Mouse (Mus musculus) midbrain, embryonic 15.5 days (tissue): ENCODE measurements around the gene Arfgap3. TPM values are rescaled to one million over a fixed set of nuclear protein-coding genes. Genes with fewer than 3 reads are reported as not detected.
"Not testable (repeated sequence)": the region's sequence is repeated elsewhere in the genome, so short reads cannot be mapped to it uniquely, and the experiment has no call there.

Source experiments
- ATAC-seq: fragments of 200-750 bp; cut with Nextera tagmentation; replicated peaks from 2 replicates; pipeline ENCODE4 v1.8.0; 2017; ENCODE audit warnings: moderate TSS enrichment
- H3K27ac ChIP-seq: fragments of 300-500 bp; sonication (generic); 2 replicates; pipeline ENCODE4 v1.5.1; 2015; ENCODE audit warnings: mild to moderate bottlenecking, inconsistent platforms
- H3K27me3 ChIP-seq: fragments of 300-500 bp; sonication (generic); replicated peaks from 2 replicates; pipeline ENCODE4 v1.6.1; 2015; ENCODE audit warnings: inconsistent platforms
- H3K36me3 ChIP-seq: fragments of 300-500 bp; sonication (generic); replicated peaks from 2 replicates; pipeline ENCODE4 v1.6.1; 2015; ENCODE audit warnings: inconsistent platforms
- H3K4me1 ChIP-seq: fragments of 300-500 bp; sonication (generic); 2 replicates; pipeline ENCODE4 v1.6.1; 2015; ENCODE audit warnings: inconsistent platforms
- H3K4me2 ChIP-seq: fragments of 300-500 bp; sonication (generic); 2 replicates; pipeline ENCODE4 v1.6.1; 2015; ENCODE audit warnings: inconsistent platforms, mild to moderate bottlenecking, moderate library complexity
- H3K4me3 ChIP-seq: fragments of 300-500 bp; sonication (generic); 2 replicates; pipeline ENCODE4 v1.5.1; 2015; ENCODE audit warnings: mild to moderate bottlenecking, inconsistent platforms
- H3K9ac ChIP-seq: fragments of 300-500 bp; sonication (generic); 2 replicates; pipeline ENCODE4 v1.6.1; 2015; ENCODE audit warnings: mild to moderate bottlenecking, inconsistent platforms
- H3K9me3 ChIP-seq: fragments of 300-500 bp; sonication (generic); 2 replicates; pipeline ENCODE4 v1.6.1; 2016; ENCODE audit warnings: inconsistent platforms
- WGBS: fragments of 180-500 bp; shearing (Covaris S2); methylation state at CpG from one replicate; pipeline ENCODE4 v1.1.7; 2015; ENCODE audit warnings: mixed read lengths; 5-methylcytosine and 5-hydroxymethylcytosine counted together
- polyA plus RNA-seq: library from polyadenylated mRNA; unstranded; fragments of >200 nt; fragmentation: Nextera tagmentation; extraction: Ambion mirVana; gene quantifications from 2 replicates; pipeline ENCODE4 v1.2.1, GENCODE M21; 2015

Gene Arfgap3
- polyA plus RNA-seq, 1 experiment from 2014 or later = 45.1 TPM

- no peaks in the 10 kb centered on the region for H3K27me3 ChIP-seq
- no peak overlapping the region for H3K4me2 ChIP-seq
- no peak overlapping the region for H3K9ac ChIP-seq
- H3K9me3 ChIP-seq = no peaks in the 10 kb centered on the region
- 83% methylated on average over 8 of the region's 8 CpGs for WGBS
- no peak overlapping the region for H3K4me3 ChIP-seq
- no peak overlapping the region for H3K27ac ChIP-seq
- no peak for ATAC-seq
- no peaks in the 10 kb centered on the region for H3K36me3 ChIP-seq
- no peaks in the 10 kb centered on the region for H3K4me1 ChIP-seq
Observed at GRCm38 (mm10) chr15:83284828-83285227, 65.2 kb downstream of the Arfgap3 start.

GRCm38 (mm10) chr15:83282397-83282796, 67.7 kb downstream of the Arfgap3 start:
- H3K4me1 ChIP-seq = no peaks in the 10 kb centered on the region
- no peak overlapping the region for H3K4me2 ChIP-seq
- no peaks in the 10 kb centered on the region for H3K36me3 ChIP-seq
- 75% methylated on average over 5 of the region's 5 CpGs for WGBS
- no peak overlapping the region for H3K9ac ChIP-seq
- no peak for ATAC-seq
- H3K4me3 ChIP-seq = no peak overlapping the region
- no peaks in the 10 kb centered on the region for H3K27me3 ChIP-seq
- H3K27ac ChIP-seq = no peak overlapping the region
- H3K9me3 ChIP-seq = no peaks in the 10 kb centered on the region

GRCm38 (mm10) chr15:83281303-83281702, 68.7 kb downstream of the Arfgap3 start:
- Histone ChIP-seq H3K9ac (no peak overlapping the region), H3K36me3 (no peaks in the 10 kb centered on the region), H3K4me1 (no peaks in the 10 kb centered on the region), H3K4me2 (no peak overlapping the region), H3K9me3 (no peaks in the 10 kb centered on the region), H3K27ac (no peak overlapping the region), H3K4me3 (no peak overlapping the region), H3K27me3 (no peaks in the 10 kb centered on the region)
- WGBS = 78% methylated on average over 11 of the region's 11 CpGs
- ATAC-seq = no peak

GRCm38 (mm10) chr15:83278579-83278978, 71.5 kb downstream of the Arfgap3 start:
- Histone ChIP-seq H3K9ac (no peak overlapping the region), H3K27ac (no peak overlapping the region), H3K4me1 (no peaks in the 10 kb centered on the region), H3K4me2 (no peak overlapping the region), H3K4me3 (no peak overlapping the region), H3K27me3 (no peaks in the 10 kb centered on the region), H3K9me3 (no peaks in the 10 kb centered on the region), H3K36me3 (no peaks in the 10 kb centered on the region)
- WGBS = 84% methylated on average over 5 of the region's 5 CpGs
- ATAC-seq = no peak

- Histone ChIP-seq H3K9me3 (no peaks in the 10 kb centered on the region), H3K9ac (no peak overlapping the region), H3K27me3 (no peaks in the 10 kb centered on the region), H3K4me3 (no peak overlapping the region), H3K4me1 (no peaks in the 10 kb centered on the region), H3K4me2 (no peak overlapping the region), H3K36me3 (no peaks in the 10 kb centered on the region), H3K27ac (no peak overlapping the region)
- ATAC-seq = no peak
- WGBS = 66% methylated on average over 4 of the region's 4 CpGs
Observed at GRCm38 (mm10) chr15:83277451-83277850, 72.6 kb downstream of the Arfgap3 start.

- not testable (repeated sequence) for H3K9ac ChIP-seq, H3K27me3 ChIP-seq, H3K36me3 ChIP-seq, H3K9me3 ChIP-seq, H3K4me3 ChIP-seq, H3K27ac ChIP-seq, H3K4me1 ChIP-seq, ATAC-seq, H3K4me2 ChIP-seq
Observed at GRCm38 (mm10) chr15:83274237-83274636, 75.8 kb downstream of the Arfgap3 start.

- Histone ChIP-seq H3K36me3 (no peaks in the 10 kb centered on the region), H3K27me3 (no peaks in the 10 kb centered on the region), H3K27ac (no peak overlapping the region), H3K9me3 (no peaks in the 10 kb centered on the region), H3K4me3 (no peak overlapping the region), H3K4me2 (no peak overlapping the region), H3K4me1 (no peaks in the 10 kb centered on the region), H3K9ac (no peak overlapping the region)
- 91% methylated on average over 2 of the region's 2 CpGs for WGBS
- no peak for ATAC-seq
Observed at GRCm38 (mm10) chr15:83273017-83273416, 77.0 kb downstream of the Arfgap3 start.

GRCm38 (mm10) chr15:83271221-83271620, 78.8 kb downstream of the Arfgap3 start:
- ATAC-seq, H3K27ac ChIP-seq, H3K4me1 ChIP-seq, H3K9ac ChIP-seq, H3K4me2 ChIP-seq, H3K27me3 ChIP-seq, H3K36me3 ChIP-seq, H3K9me3 ChIP-seq, H3K4me3 ChIP-seq: not testable (repeated sequence)
- 34% methylated on average over 9 of the region's 9 CpGs for WGBS

GRCm38 (mm10) chr15:83269985-83270384, 80.1 kb downstream of the Arfgap3 start:
- H3K4me1 ChIP-seq, H3K27ac ChIP-seq, H3K4me2 ChIP-seq, ATAC-seq, H3K27me3 ChIP-seq, H3K9me3 ChIP-seq, H3K9ac ChIP-seq, H3K4me3 ChIP-seq, H3K36me3 ChIP-seq: not testable (repeated sequence)
- 90% methylated on average over 6 of the region's 6 CpGs for WGBS

- not testable (repeated sequence) for H3K27me3 ChIP-seq, H3K9ac ChIP-seq, H3K4me1 ChIP-seq, H3K36me3 ChIP-seq, H3K27ac ChIP-seq, H3K9me3 ChIP-seq, H3K4me3 ChIP-seq, H3K4me2 ChIP-seq, ATAC-seq
- WGBS = 70% methylated on average over 7 of the region's 7 CpGs
Observed at GRCm38 (mm10) chr15:83268428-83268827, 81.6 kb downstream of the Arfgap3 start.

- H3K9ac ChIP-seq = no peak overlapping the region
- no peaks in the 10 kb centered on the region for H3K9me3 ChIP-seq
- no peaks in the 10 kb centered on the region for H3K36me3 ChIP-seq
- H3K4me2 ChIP-seq = no peak overlapping the region
- H3K4me3 ChIP-seq = no peak overlapping the region
- no peaks in the 10 kb centered on the region for H3K4me1 ChIP-seq
- no peak overlapping the region for H3K27ac ChIP-seq
- no peaks in the 10 kb centered on the region for H3K27me3 ChIP-seq
- no peak for ATAC-seq
- WGBS = 27% methylated on average over 1 of the region's 1 CpGs
Observed at GRCm38 (mm10) chr15:83265269-83265668, 84.8 kb downstream of the Arfgap3 start.

- 80% methylated on average over 5 of the region's 5 CpGs for WGBS
- Histone ChIP-seq H3K4me2 (no peak overlapping the region), H3K4me1 (no peaks in the 10 kb centered on the region), H3K27ac (no peak overlapping the region), H3K4me3 (no peak overlapping the region), H3K9me3 (no peaks in the 10 kb centered on the region), H3K36me3 (no peaks in the 10 kb centered on the region), H3K27me3 (no peaks in the 10 kb centered on the region), H3K9ac (no peak overlapping the region)
- no peak for ATAC-seq
Observed at GRCm38 (mm10) chr15:83263405-83263804, 86.6 kb downstream of the Arfgap3 start.

- no peak overlapping the region for H3K9ac ChIP-seq
- no peaks in the 10 kb centered on the region for H3K4me1 ChIP-seq
- H3K27ac ChIP-seq = no peak overlapping the region
- H3K4me2 ChIP-seq = no peak overlapping the region
- WGBS = 63% methylated on average over 13 of the region's 13 CpGs
- H3K9me3 ChIP-seq = no peaks in the 10 kb centered on the region
- H3K27me3 ChIP-seq = no peaks in the 10 kb centered on the region
- ATAC-seq = no peak
- no peak overlapping the region for H3K4me3 ChIP-seq
- H3K36me3 ChIP-seq = no peaks in the 10 kb centered on the region
Observed at GRCm38 (mm10) chr15:83257906-83258305, 92.1 kb downstream of the Arfgap3 start.

- no peak overlapping the region for H3K4me3 ChIP-seq
- no peaks in the 10 kb centered on the region for H3K36me3 ChIP-seq
- no peak overlapping the region for H3K4me2 ChIP-seq
- peaks cover 3% of the 10 kb centered on the region; the same call in 1 of the 2 replicates for H3K4me1 ChIP-seq
- H3K9me3 ChIP-seq = no peaks in the 10 kb centered on the region
- no peak overlapping the region for H3K9ac ChIP-seq
- no peak for ATAC-seq
- WGBS = 93% methylated on average over 4 of the region's 4 CpGs
- H3K27ac ChIP-seq = no peak overlapping the region
- peaks cover 13% of the 10 kb centered on the region for H3K27me3 ChIP-seq
Observed at GRCm38 (mm10) chr15:83256491-83256890, 93.6 kb downstream of the Arfgap3 start.
